Mouse (Mus musculus): ENCODE measurements around the gene Rab3c.

- TF ChIP-seq CTCF (IDR thresholded peaks at IDR 0.05; ENCODE audit: extremely low read depth, insufficient read length, insufficient replicate concordance, low read depth, low read length) (no peak), POLR2A (IDR thresholded peaks at IDR 0.05; ENCODE audit: low read depth, low read length) (no peak)
These were observed 135.8 kb downstream of the Rab3c start for GRCm38 (mm10) chr13:110145019-110145418.
